Mouse (Mus musculus) bone marrow macrophage, adult 2 months (primary cell): Measurements from ENCODE around the gene Gm11939.

Source experiments
- CTCF ChIP-seq: IDR thresholded peaks from 2 replicates; pipeline ENCODE4 v1.5.1; 2012; ENCODE audit warnings: low read depth, mild to moderate bottlenecking, low read length, moderate library complexity
- POLR2A ChIP-seq: IDR thresholded peaks from 2 replicates; pipeline ENCODE4 v1.6.1; 2012; ENCODE audit warnings: mild to moderate bottlenecking, low read depth, low read length, borderline replicate concordance

GRCm38 (mm10) chr11:99556195-99556594, 3.1 kb downstream of the Gm11939 start:
- TF ChIP-seq CTCF: no peak
- no peak for TF ChIP-seq POLR2A
